Mouse (Mus musculus) gastrocnemius, postnatal 10 days (tissue): ENCODE measurements at regions not wholly inside any gene's neighbourhood (a gene's known extent, or its start where the extent isn't known, plus 50 kb on each side); places are given as distances from the start of the nearest gene placed in this dataset.

Experiments
- DNase-seq: peaks from one replicate; pipeline ENCODE4 v3.0.0; 2021; ENCODE audit warnings: mixed read lengths

- DNase-seq, result no peak
Measured at GRCm38 (mm10) chr12:45399436-45399835, 324.9 kb upstream of the Stxbp6 start.

- DNase-seq, result no peak
Measured at GRCm38 (mm10) chr12:45384864-45385263, 310.4 kb upstream of the Stxbp6 start.
